Mouse (Mus musculus) heart, embryonic 16.5 days (tissue): Measurements from ENCODE around the gene Dcaf6. TPM values are rescaled to one million over a fixed set of nuclear protein-coding genes. Genes with fewer than 3 reads are reported as not detected.

Experiments used
- ATAC-seq: fragments of 200-750 bp; cut with Nextera tagmentation; replicated peaks from 2 replicates; pipeline ENCODE4 v1.8.0; 2017; ENCODE audit warnings: moderate number of reproducible peaks; ENCODE audit not compliant: insufficient read depth, low FRiP score; ENCODE audit errors: extremely low read depth
- H3K27ac ChIP-seq: fragments of 300-500 bp; sonication (generic); 2 replicates; pipeline ENCODE4 v1.5.1; 2014; ENCODE audit warnings: mild to moderate bottlenecking, low read length, control low read depth, moderate library complexity
- H3K27me3 ChIP-seq: fragments of 300-500 bp; sonication (generic); 2 replicates; pipeline ENCODE4 v1.6.1; 2014; ENCODE audit warnings: low read length, mixed read lengths; ENCODE audit not compliant: control insufficient read depth, insufficient read depth
- H3K36me3 ChIP-seq: fragments of 300-500 bp; sonication (generic); 2 replicates; pipeline ENCODE4 v1.6.1; 2014; ENCODE audit not compliant: control insufficient read depth, insufficient read depth
- H3K4me1 ChIP-seq: fragments of 300-500 bp; sonication (generic); 2 replicates; pipeline ENCODE4 v1.6.1; 2014; ENCODE audit warnings: low read length, mixed read lengths; ENCODE audit not compliant: control insufficient read depth, insufficient read depth
- H3K4me2 ChIP-seq: fragments of 300-500 bp; sonication (generic); 2 replicates; pipeline ENCODE4 v1.6.1; 2014; ENCODE audit warnings: low read depth, mild to moderate bottlenecking, control low read depth, low read length
- H3K4me3 ChIP-seq: fragments of 300-500 bp; sonication (generic); 2 replicates; pipeline ENCODE4 v1.5.1; 2014; ENCODE audit warnings: mild to moderate bottlenecking, control low read depth, low read length
- H3K9ac ChIP-seq: fragments of 300-500 bp; sonication (generic); 2 replicates; pipeline ENCODE4 v1.6.1; 2014; ENCODE audit warnings: low read length, control low read depth
- H3K9me3 ChIP-seq: fragments of 300-500 bp; sonication (generic); replicated peaks from 2 replicates; pipeline ENCODE4 v1.6.1; 2016; ENCODE audit warnings: low read length; ENCODE audit not compliant: control insufficient read depth
- WGBS: fragments of 180-500 bp; shearing (Covaris S2); extraction: QIAGEN DNeasy Blood & Tissue Kit; methylation state at CpG from one replicate; pipeline ENCODE4 v1.1.7; 2014; 5-methylcytosine and 5-hydroxymethylcytosine counted together
- polyA plus RNA-seq: library from polyadenylated mRNA; unstranded; fragments of >200 nt; fragmentation: Nextera tagmentation; extraction: Ambion mirVana; gene quantifications from 2 replicates; pipeline ENCODE4 v1.2.1, GENCODE M21; 2015

The Dcaf6 gene
- 18.9 and 21.2 TPM in 2 replicates for polyA plus RNA-seq

DNA sequence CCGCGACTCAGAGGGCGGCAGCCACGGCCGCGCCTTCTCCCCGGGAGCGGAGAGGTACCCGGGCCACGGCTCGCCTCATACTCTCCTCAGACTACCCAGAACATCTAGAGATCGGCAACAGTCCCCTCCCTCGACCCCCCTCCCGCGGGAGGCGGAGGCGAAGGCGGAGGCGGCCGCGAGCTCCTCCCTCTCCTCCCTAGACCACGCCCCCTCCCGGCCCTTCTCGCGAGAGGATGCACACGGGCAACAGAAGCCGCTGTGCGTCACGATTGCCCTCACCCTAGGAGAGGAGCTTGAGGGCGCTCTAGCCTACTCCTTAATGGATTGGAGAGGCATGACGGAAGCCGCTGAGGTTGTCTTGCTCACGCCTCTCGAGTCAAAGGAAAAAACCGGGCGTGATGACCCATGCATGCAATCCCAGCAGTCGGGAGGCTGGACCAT is at the start of gene Dcaf6, which contains the start of gene Mpc2:
Gene Dcaf6, minus strand, starts transcription at position 116 of the 441 bp plus-strand sequence.
Gene Mpc2, plus strand, starts transcription at position 278 of the 441 bp plus-strand sequence.
- Histone ChIP-seq H3K4me3 (peak within 1 kb of the TSS; percentile 97), H3K27ac (peak within 1 kb of the TSS; percentile 99), H3K9me3 (no peaks in the 10 kb centered on the region), H3K9ac (peak within 1 kb of the TSS; percentile 93), H3K36me3 (no peaks in the 10 kb centered on the region), H3K4me1 (peaks cover 12% of the 10 kb centered on the region), H3K4me2 (peak within 1 kb of the TSS; percentile 75), H3K27me3 (no peaks in the 10 kb centered on the region)
- ATAC-seq, result peak; percentile 87
- under 1% methylated on average over 37 of the region's 37 CpGs for WGBS

DNA sequence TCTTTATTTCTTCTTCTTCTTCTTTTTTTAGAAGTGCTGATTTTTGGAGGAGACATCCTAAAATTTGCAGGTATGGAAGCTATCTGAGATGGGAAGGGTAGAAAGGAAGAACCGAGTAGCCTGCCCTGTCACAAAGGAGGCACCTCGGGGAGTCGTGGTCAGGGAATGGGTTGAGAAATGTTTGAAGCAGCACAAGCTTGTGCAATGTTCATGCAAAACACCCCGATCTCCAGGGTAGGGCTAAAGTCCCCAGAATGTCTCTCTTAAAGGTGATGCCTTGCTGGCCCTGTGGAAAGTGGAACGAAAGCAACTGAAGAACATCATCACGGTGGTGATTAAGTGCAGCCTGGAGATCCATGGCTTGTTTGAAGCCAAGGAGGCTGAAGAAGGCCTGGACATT is 46.0 kb upstream of the Dcaf6 start:
- no peak for ATAC-seq
- Histone ChIP-seq H3K27ac (no peak overlapping the region), H3K9me3 (no peaks in the 10 kb centered on the region), H3K4me2 (no peak overlapping the region), H3K4me3 (no peak overlapping the region), H3K9ac (no peak overlapping the region), H3K27me3 (no peaks in the 10 kb centered on the region), H3K36me3 (no peaks in the 10 kb centered on the region), H3K4me1 (no peaks in the 10 kb centered on the region; the same call in 1 of the 2 replicates)
- WGBS, result 83% methylated on average over 6 of the region's 6 CpGs

DNA sequence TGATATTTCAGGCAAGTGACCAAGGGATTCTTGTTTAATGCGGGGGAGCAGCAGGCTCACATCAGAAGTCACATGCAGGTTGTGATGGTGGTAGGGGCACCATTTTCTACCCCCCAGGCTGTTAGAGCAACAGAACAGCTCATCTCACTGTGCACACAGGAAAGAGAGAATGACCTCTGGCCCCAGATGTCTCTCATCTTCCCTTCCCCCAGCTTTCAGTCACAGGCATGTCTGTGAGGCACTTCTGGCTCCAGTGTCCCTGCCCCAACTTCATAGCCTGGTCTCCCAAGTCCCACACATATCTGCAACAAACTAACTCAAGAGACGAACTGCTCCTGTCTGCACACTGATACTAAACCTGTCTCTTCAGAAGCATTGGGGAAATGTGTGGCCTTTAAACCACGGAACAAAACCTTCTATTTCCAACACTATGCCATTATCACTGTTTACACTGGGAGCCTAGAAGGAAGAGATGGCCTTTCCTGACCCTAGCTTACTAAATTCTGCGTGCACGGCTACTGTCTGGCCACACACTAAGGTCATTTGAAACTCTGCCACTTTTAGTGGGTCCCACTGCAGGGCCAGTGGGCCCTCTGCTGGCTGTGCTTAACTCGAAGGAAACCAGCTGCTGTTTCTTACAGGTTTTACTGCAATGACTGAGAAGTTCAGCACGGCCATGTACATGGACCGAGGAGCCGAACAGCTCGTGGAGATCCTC is 43.2 kb upstream of the Dcaf6 start:
- 24% methylated on average over 10 of the region's 10 CpGs for WGBS
- no peaks in the 10 kb centered on the region for H3K36me3 ChIP-seq
- H3K9ac ChIP-seq, result no peak overlapping the region
- H3K4me2 ChIP-seq, result no peak overlapping the region
- H3K27me3 ChIP-seq, result no peaks in the 10 kb centered on the region
- no peaks in the 10 kb centered on the region; the same call in 1 of the 2 replicates for H3K4me1 ChIP-seq
- no peak overlapping the region for H3K4me3 ChIP-seq
- no peaks in the 10 kb centered on the region for H3K9me3 ChIP-seq
- no peak for ATAC-seq
- H3K27ac ChIP-seq, result no peak overlapping the region

DNA sequence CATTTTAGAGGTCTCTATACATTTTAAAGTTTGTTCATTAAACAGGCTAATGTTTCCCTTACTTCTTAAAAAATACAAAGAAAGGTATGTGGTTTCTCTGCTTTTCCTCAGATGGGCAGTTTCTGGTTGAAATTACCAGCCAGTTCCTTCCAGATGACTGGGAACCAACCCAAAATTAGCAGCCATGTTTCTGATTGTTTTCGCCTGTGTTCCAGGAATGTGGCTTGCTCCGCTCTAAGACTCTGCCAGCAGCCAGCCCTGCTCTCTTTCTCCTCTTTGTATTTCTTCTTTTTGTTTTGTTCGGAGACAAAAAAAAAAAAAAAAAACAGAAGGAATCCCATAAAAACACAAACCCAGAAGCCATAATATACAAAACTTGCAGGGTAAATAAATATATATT is 38.6 kb upstream of the Dcaf6 start:
- Histone ChIP-seq H3K9ac (no peak overlapping the region), H3K4me3 (no peak overlapping the region), H3K9me3 (no peaks in the 10 kb centered on the region), H3K27me3 (no peaks in the 10 kb centered on the region), H3K4me1 (no peaks in the 10 kb centered on the region; the same call in 1 of the 2 replicates), H3K36me3 (no peaks in the 10 kb centered on the region), H3K4me2 (no peak overlapping the region), H3K27ac (no peak overlapping the region)
- ATAC-seq, result no peak
- 70% methylated on average over 3 of the region's 3 CpGs for WGBS

DNA sequence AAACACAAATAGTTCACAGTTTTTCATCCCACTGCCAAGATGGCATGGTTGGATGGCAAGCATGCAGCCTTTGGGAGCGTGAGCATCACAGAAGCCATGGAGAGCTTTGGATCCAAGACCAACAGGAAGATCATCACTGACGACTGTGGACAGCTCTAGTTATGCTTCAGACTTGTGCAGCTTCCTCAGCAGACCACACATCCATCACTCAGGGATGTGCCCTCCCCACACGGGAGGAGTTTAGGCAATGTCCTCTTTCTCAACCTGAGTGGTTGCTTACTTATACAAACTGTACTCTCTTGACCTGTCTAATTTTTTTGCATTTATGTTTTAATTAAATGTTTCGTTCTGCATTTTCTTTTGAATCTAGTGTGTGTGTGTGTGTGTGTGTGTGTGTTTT is 28.9 kb upstream of the Dcaf6 start:
- Histone ChIP-seq H3K4me3 (no peak overlapping the region), H3K4me2 (no peak overlapping the region), H3K27me3 (no peaks in the 10 kb centered on the region), H3K36me3 (no peaks in the 10 kb centered on the region), H3K4me1 (no peaks in the 10 kb centered on the region), H3K27ac (no peak overlapping the region), H3K9me3 (no peaks in the 10 kb centered on the region), H3K9ac (no peak overlapping the region)
- 75% methylated on average over 4 of the region's 4 CpGs for WGBS
- no peak for ATAC-seq

DNA sequence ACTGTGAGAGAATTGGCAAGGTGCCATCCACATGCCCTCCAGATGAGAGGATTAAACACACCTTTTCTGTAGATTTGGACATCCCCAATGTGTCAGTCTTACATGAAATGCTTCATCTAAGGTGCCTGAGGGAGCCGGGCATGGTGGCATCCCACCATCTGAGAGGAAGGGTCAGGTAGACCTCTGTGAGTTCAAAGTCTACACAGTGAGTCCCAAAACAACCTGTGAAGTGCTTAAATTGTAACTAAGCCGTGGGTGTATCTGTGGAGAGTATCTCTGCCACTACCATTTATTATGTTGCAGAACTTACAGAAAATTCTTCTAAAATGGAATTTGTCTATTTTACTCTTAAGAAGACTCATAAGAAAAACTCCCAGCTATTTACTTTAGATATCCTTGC is 25.8 kb upstream of the Dcaf6 start:
- Histone ChIP-seq H3K27ac (no peak overlapping the region), H3K27me3 (no peaks in the 10 kb centered on the region), H3K9ac (no peak overlapping the region), H3K4me1 (no peaks in the 10 kb centered on the region), H3K9me3 (no peaks in the 10 kb centered on the region), H3K4me3 (no peak overlapping the region), H3K4me2 (no peak overlapping the region), H3K36me3 (peaks cover 3% of the 10 kb centered on the region; the same call in 1 of the 2 replicates)
- WGBS, result 87% methylated on average over 2 of the region's 2 CpGs
- no peak for ATAC-seq

DNA sequence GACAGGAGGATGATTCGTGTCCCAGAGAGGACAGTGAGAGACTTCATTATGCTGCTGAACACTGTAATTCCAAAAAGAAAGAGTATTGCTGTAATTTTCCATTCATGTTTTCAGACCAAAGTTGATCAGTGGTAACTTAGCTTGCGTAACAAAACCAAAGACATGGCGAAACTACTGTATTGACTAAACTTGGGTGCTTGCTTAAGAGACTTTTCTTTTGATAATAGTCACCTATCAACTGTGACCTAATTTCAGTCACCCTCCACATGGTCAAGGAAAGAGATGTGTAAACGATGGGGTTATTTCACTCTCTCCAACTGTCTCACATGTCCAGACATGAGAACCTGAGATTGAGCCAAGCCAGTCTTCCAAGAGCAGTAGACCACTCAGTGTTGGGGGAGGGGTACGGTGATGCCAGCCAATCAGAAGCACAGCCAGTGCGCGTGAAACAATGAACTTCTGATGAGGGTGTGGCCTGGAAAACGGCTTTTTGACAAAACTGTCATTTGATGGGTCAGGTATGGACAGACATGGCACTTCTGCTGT is 24.5 kb upstream of the Dcaf6 start, which contains the start of gene Adcy10:
Gene Adcy10, plus strand, starts transcription at position 496 of the 546 bp plus-strand sequence.
- no peaks in the 10 kb centered on the region for H3K4me1 ChIP-seq
- no peak for ATAC-seq
- H3K4me3 ChIP-seq, result no peak within 1 kb of the TSS
- H3K27me3 ChIP-seq, result no peaks in the 10 kb centered on the region
- H3K27ac ChIP-seq, result no peak within 1 kb of the TSS
- H3K36me3 ChIP-seq, result peaks cover 12% of the 10 kb centered on the region; the same call in 1 of the 2 replicates
- H3K4me2 ChIP-seq, result no peak within 1 kb of the TSS
- H3K9ac ChIP-seq, result no peak within 1 kb of the TSS
- no peaks in the 10 kb centered on the region for H3K9me3 ChIP-seq
- WGBS, result 85% methylated on average over 8 of the region's 8 CpGs

DNA sequence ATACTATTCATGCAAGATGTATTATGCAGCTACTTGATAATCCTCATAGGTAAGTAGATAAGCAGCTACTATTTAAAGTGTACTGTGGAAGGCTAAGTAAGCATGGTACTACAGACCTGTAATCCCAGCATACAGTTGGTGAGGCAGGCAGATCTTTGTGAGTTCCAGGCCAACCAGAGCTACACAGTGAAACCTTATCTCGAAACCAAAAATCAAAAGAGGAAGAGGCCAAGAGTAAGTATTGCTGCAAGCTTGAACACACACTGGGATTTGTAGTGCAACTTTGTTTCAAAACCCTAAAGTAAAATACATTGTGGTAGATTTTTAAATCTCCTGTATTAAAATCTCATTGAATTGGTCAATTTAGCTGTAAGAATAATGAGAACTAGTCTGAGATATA is 11.2 kb upstream of the Dcaf6 start:
- H3K9ac ChIP-seq, result no peak overlapping the region
- no peak for ATAC-seq
- 62% methylated on average over 1 of the region's 1 CpGs for WGBS
- H3K9me3 ChIP-seq, result no peaks in the 10 kb centered on the region
- H3K4me3 ChIP-seq, result no peak overlapping the region
- H3K4me2 ChIP-seq, result no peak overlapping the region
- no peaks in the 10 kb centered on the region for H3K27me3 ChIP-seq
- peaks cover 5% of the 10 kb centered on the region; the same call in 1 of the 2 replicates for H3K4me1 ChIP-seq
- H3K27ac ChIP-seq, result no peak overlapping the region
- no peaks in the 10 kb centered on the region for H3K36me3 ChIP-seq

DNA sequence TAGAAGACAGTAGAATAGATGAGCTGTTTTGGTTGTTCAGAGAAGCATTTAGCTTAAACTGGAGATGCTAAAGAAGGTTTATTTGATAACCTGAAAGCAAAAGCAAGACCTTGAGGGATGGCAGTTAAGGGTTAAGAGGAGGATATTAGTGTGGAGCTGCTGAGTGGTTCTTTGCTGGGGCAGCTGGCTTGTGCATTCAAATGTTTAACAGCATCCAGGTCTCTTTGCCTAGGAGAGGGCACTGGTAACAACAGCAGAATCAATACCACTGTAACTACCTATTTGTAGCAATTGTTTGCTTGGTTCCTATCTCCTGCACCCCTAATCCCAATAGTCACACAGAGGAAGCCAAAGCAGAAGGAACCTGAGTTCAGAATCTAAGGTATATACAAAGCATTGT is 9.4 kb upstream of the Dcaf6 start:
- Histone ChIP-seq H3K27me3 (no peaks in the 10 kb centered on the region), H3K27ac (no peak overlapping the region), H3K4me3 (no peak overlapping the region), H3K4me2 (no peak overlapping the region), H3K4me1 (peaks cover 5% of the 10 kb centered on the region; the same call in 1 of the 2 replicates), H3K9me3 (no peaks in the 10 kb centered on the region), H3K9ac (no peak overlapping the region), H3K36me3 (no peaks in the 10 kb centered on the region)
- ATAC-seq, result no peak
